Mouse (Mus musculus): Measurements from ENCODE around the gene Rock2. TPM values are rescaled to one million over a fixed set of nuclear protein-coding genes. Genes with fewer than 3 reads are reported as not detected.
"Not testable (repeated sequence)": the region's sequence is repeated elsewhere in the genome, so short reads cannot be mapped to it uniquely, and the experiment has no call there.

Gene Rock2
- total RNA-seq, 2 experiments from 2014 or later, result 77.4 to 84.9 TPM

- intact Hi-C loops (cut with DNase I), result no loop called here
- DNase-seq, result no peak
Measured at GRCm38 (mm10) chr12:16991376-16991775, 96.7 kb downstream of the Rock2 start.

GRCm38 (mm10) chr12:16992355-16992754, 97.7 kb downstream of the Rock2 start:
- no peak for DNase-seq
- intact Hi-C loops (cut with DNase I), result no loop called here

- DNase-seq, result no peak
- intact Hi-C loops (cut with DNase I), result no loop called here
Measured at GRCm38 (mm10) chr12:16994291-16994690, 99.6 kb downstream of the Rock2 start.

GRCm38 (mm10) chr12:16996281-16996680, 101.6 kb downstream of the Rock2 start:
- intact Hi-C loops (cut with DNase I), result no loop called here
- no peak for DNase-seq

- intact Hi-C loops (cut with DNase I), result no loop called here
- no peak for DNase-seq
Measured at GRCm38 (mm10) chr12:16996886-16997462, 102.3 kb downstream of the Rock2 start.

GRCm38 (mm10) chr12:16999146-16999545, 104.5 kb downstream of the Rock2 start:
- no peak for DNase-seq
- intact Hi-C loops (cut with DNase I), result no loop called here

GRCm38 (mm10) chr12:16999739-17000497, 105.2 kb downstream of the Rock2 start, which contains the start of gene Pqlc3:
Gene Pqlc3, minus strand, starts transcription at chr12:17000408.
- intact Hi-C loops (cut with DNase I), result no loop called here
- peak; percentile 81 to 89 for DNase-seq

- intact Hi-C loops (cut with DNase I), result no loop called here
- DNase-seq, result no peak
Measured at GRCm38 (mm10) chr12:17000628-17001027, 105.9 kb downstream of the Rock2 start.

GRCm38 (mm10) chr12:17001211-17001610, 106.5 kb downstream of the Rock2 start:
- intact Hi-C loops (cut with DNase I), result no loop called here
- DNase-seq, result no peak

- DNase-seq, result no peak
- intact Hi-C loops (cut with DNase I), result no loop called here
Measured at GRCm38 (mm10) chr12:17009466-17009865, 114.8 kb downstream of the Rock2 start.

- intact Hi-C loops (cut with DNase I), result loop anchor here (1.0 to 10.0 kb wide), 2 partner anchors 203 to 426 kb away; no protein-coding TSS in a partner anchor
- peak; percentile 81 to 86 for DNase-seq
Measured at GRCm38 (mm10) chr12:17011100-17011870, 116.6 kb downstream of the Rock2 start, which contains the start of gene 2410004P03Rik. Gene 2410004P03Rik, minus strand, starts transcription at chr12:17011727.

GRCm38 (mm10) chr12:17012067-17012899, 117.6 kb downstream of the Rock2 start:
- DNase-seq, result no peak
- intact Hi-C loops (cut with DNase I), result loop anchor here (10.0 kb wide), 1 partner anchor 427 kb away; no protein-coding TSS in a partner anchor

- intact Hi-C loops (cut with DNase I), result loop anchor here (10.0 kb wide), 1 partner anchor 431 kb away; no protein-coding TSS in a partner anchor
Measured at GRCm38 (mm10) chr12:17015711-17016110, 121.0 kb downstream of the Rock2 start.

GRCm38 (mm10) chr12:17018468-17018867, 123.8 kb downstream of the Rock2 start:
- intact Hi-C loops (cut with DNase I), result loop anchor here (10.0 kb wide), 1 partner anchor 434 kb away; no protein-coding TSS in a partner anchor
- peak; percentile 42 to 74 for DNase-seq

More at GRCm38 (mm10) chr12:17015711-17016110, 121.0 kb downstream of the Rock2 start:
- DNase-seq, result no peak

- intact Hi-C loops (cut with DNase I); DNase-seq: not testable (repeated sequence)
Measured at GRCm38 (mm10) chr12:17021125-17021524, 126.4 kb downstream of the Rock2 start.

GRCm38 (mm10) chr12:17022145-17022544, 127.5 kb downstream of the Rock2 start:
- intact Hi-C loops (cut with DNase I), result no loop called here
- DNase-seq, result no peak

- intact Hi-C loops (cut with DNase I), result no loop called here
- no peak for DNase-seq
Measured at GRCm38 (mm10) chr12:17024554-17025110, 129.9 kb downstream of the Rock2 start.

GRCm38 (mm10) chr12:17032694-17033463, 138.2 kb downstream of the Rock2 start:
- intact Hi-C loops (cut with DNase I), result loop anchor here (1.0 to 10.0 kb wide), 2 partner anchors 224 to 322 kb away; no protein-coding TSS in a partner anchor
- DNase-seq, result peak; percentile 71 to 80

- peak in 1 of 2 experiments; percentile 11 for DNase-seq
- intact Hi-C loops (cut with DNase I), result loop anchor here (10.0 kb wide), 1 partner anchor 321 kb away; no protein-coding TSS in a partner anchor
Measured at GRCm38 (mm10) chr12:17033464-17033841, 138.8 kb downstream of the Rock2 start.
